Mouse (Mus musculus): Measurements from ENCODE around the gene Riok1. TPM values are rescaled to one million over a fixed set of nuclear protein-coding genes. Genes with fewer than 3 reads are reported as not detected.

The Riok1 gene
- polyA plus RNA-seq, 1 experiment from 2014 or later = 15.7 TPM

DNA sequence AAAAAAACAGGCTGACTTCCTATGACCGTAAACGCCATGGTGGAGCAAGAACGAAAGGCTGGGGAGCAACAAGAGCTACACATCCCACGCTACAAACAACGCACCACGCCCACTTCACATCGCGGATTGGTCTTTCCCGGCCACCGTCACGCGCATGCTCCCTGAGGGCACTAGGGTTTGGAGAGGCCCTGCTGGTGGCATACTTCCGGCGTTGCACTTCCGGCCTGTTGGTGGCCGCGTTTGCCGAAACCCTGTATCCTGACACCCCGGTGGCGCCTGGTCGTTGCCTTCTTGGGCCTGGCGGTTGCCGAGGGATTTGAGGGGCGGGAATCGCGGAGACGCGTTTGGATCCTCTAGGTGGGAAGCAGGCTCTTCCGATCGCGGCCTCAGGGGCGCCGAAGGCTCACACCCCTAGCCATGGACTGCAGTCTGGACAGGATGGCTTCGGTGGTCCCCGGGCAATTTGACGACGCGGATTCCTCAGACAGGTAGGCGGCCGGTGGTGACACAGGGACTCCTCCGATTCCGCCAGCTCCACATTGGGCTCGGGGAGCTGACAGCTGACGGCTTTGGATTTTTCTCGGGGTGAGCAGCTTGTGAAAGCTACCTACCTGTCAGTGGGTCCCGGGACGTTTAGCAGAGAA is 371 bp downstream of the Riok1 start, which contains the start of gene Cage1:
TSS of gene Cage1 (minus strand) at position 26 of the 644 bp plus-strand sequence.
- H3K9ac ChIP-seq (ENCODE audit: low read depth, low read length) = peak within 1 kb of the TSS; percentile 94
- WGBS = under 1% methylated on average over 47 of the region's 47 CpGs
- 0 out of 2 replicates have a peak, but pooled peaks cover 2% of the 10 kb centered on the region for H3K4me1 ChIP-seq (replicated peaks; ENCODE audit: control insufficient read depth, insufficient read depth, low read length)
- H3K4me3 ChIP-seq (ENCODE audit: low read depth, low read length) = peak within 1 kb of the TSS; percentile 85
- no peaks in the 10 kb centered on the region for H3K9me3 ChIP-seq (ENCODE audit: control insufficient read depth)
- TF ChIP-seq CTCF (IDR thresholded peaks at IDR 0.05; ENCODE audit: low read depth) = peak; percentile 54
- no peaks in the 10 kb centered on the region for H3K27me3 ChIP-seq (replicated peaks; ENCODE audit: control insufficient read depth, insufficient read depth, low read length)
- peak within 1 kb of the TSS; percentile 73 for H3K4me2 ChIP-seq (replicated peaks; ENCODE audit: low read depth)
- H3K36me3 ChIP-seq (ENCODE audit: control insufficient read depth, insufficient read depth) = peaks cover 24% of the 10 kb centered on the region
- peak within 1 kb of the TSS; percentile 74 for H3K27ac ChIP-seq (ENCODE audit: low read depth, low read length)
- peak; percentile 95 for ATAC-seq

DNA sequence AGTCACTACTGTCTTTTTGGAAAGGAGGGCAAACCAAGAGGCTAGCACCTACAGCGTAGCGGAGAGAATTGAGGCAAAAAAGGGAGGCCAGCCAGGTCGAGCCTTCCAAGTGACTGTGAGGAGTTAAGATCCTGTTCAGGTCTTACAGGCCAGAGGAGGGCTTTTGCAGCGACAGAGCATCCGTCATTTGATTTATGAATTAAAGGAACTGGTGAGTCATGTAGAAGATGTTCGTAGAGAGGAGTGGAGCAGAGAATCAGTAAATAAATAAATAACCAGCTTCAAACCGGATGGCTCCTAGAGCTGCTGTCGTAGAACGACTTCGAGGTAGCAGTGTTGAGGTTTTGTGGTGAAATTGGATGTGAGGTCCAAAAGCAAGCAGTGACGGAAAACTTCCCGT is 1.0 kb downstream of the Riok1 start:
- Histone ChIP-seq H3K36me3 (ENCODE audit: control insufficient read depth, insufficient read depth) (peaks cover 29% of the 10 kb centered on the region), H3K4me2 (replicated peaks; ENCODE audit: low read depth) (peak overlapping the region; percentile 73), H3K9ac (ENCODE audit: low read depth, low read length) (peak overlapping the region; percentile 94), H3K27ac (ENCODE audit: low read depth, low read length) (no peak overlapping the region), H3K9me3 (ENCODE audit: control insufficient read depth) (no peaks in the 10 kb centered on the region), H3K4me1 (replicated peaks; ENCODE audit: control insufficient read depth, insufficient read depth, low read length) (0 out of 2 replicates have a peak, but pooled peaks cover 2% of the 10 kb centered on the region), H3K4me3 (ENCODE audit: low read depth, low read length) (peak overlapping the region; percentile 85), H3K27me3 (replicated peaks; ENCODE audit: control insufficient read depth, insufficient read depth, low read length) (no peaks in the 10 kb centered on the region)
- no peak for ATAC-seq
- WGBS = 31% methylated on average over 12 of the region's 12 CpGs
- TF ChIP-seq CTCF (IDR thresholded peaks at IDR 0.05; ENCODE audit: low read depth) = no peak

DNA sequence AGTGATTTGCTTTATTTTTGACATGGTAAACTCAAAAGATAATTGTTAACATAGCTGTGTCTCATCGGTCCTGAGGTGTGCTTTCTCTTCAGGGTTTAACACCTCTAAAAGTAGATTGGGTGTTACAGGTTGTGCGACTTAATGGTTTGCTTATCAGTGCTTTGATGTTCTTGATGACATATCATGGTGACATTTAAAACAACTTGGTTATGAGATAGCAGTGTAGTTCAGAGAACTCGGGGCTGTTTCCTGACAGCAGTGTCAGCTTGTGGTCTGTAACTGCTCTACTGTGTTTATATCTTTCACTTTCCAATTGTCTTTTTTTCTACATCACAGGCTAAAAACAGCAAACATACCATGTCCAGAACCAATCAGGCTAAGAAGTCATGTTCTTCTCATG is 13.1 kb downstream of the Riok1 start:
- no peak for ATAC-seq
- H3K27me3 ChIP-seq (replicated peaks; ENCODE audit: control insufficient read depth, insufficient read depth, low read length) = no peaks in the 10 kb centered on the region
- H3K27ac ChIP-seq (ENCODE audit: low read depth, low read length) = no peak overlapping the region
- H3K36me3 ChIP-seq (ENCODE audit: control insufficient read depth, insufficient read depth) = peaks cover 85% of the 10 kb centered on the region
- H3K9me3 ChIP-seq (ENCODE audit: control insufficient read depth) = no peaks in the 10 kb centered on the region
- no peak for TF ChIP-seq CTCF (IDR thresholded peaks at IDR 0.05; ENCODE audit: low read depth)
- WGBS = 69% methylated on average over 3 of the region's 3 CpGs
- H3K4me3 ChIP-seq (ENCODE audit: low read depth, low read length) = no peak overlapping the region
- H3K9ac ChIP-seq (ENCODE audit: low read depth, low read length) = no peak overlapping the region
- no peaks in the 10 kb centered on the region for H3K4me1 ChIP-seq (replicated peaks; ENCODE audit: control insufficient read depth, insufficient read depth, low read length)
- H3K4me2 ChIP-seq (replicated peaks; ENCODE audit: low read depth) = no peak overlapping the region

- Histone ChIP-seq H3K4me1 (replicated peaks; ENCODE audit: control insufficient read depth, insufficient read depth, low read length) (no peaks in the 10 kb centered on the region), H3K4me2 (replicated peaks; ENCODE audit: low read depth) (no peak overlapping the region), H3K27me3 (replicated peaks; ENCODE audit: control insufficient read depth, insufficient read depth, low read length) (no peaks in the 10 kb centered on the region), H3K9ac (ENCODE audit: low read depth, low read length) (no peak overlapping the region), H3K4me3 (ENCODE audit: low read depth, low read length) (no peak overlapping the region), H3K9me3 (ENCODE audit: control insufficient read depth) (no peaks in the 10 kb centered on the region), H3K27ac (ENCODE audit: low read depth, low read length) (no peak overlapping the region), H3K36me3 (ENCODE audit: control insufficient read depth, insufficient read depth) (peaks cover 47% of the 10 kb centered on the region)
- no peak for ATAC-seq
- no peak for TF ChIP-seq CTCF (IDR thresholded peaks at IDR 0.05; ENCODE audit: low read depth)
- WGBS = 88% methylated on average over 11 of the region's 11 CpGs
Observed at GRCm38 (mm10) chr13:38062678-38063077, 25.9 kb downstream of the Riok1 start.

GRCm38 (mm10) chr13:38064854-38065663 is 28.3 kb downstream of the Riok1 start:
- Histone ChIP-seq H3K4me1 (replicated peaks; ENCODE audit: control insufficient read depth, insufficient read depth, low read length) (no peaks in the 10 kb centered on the region), H3K9ac (ENCODE audit: low read depth, low read length) (no peak overlapping the region), H3K27ac (ENCODE audit: low read depth, low read length) (no peak overlapping the region), H3K4me2 (replicated peaks; ENCODE audit: low read depth) (no peak overlapping the region), H3K4me3 (ENCODE audit: low read depth, low read length) (no peak overlapping the region), H3K27me3 (replicated peaks; ENCODE audit: control insufficient read depth, insufficient read depth, low read length) (no peaks in the 10 kb centered on the region), H3K36me3 (ENCODE audit: control insufficient read depth, insufficient read depth) (peaks cover 26% of the 10 kb centered on the region; the same call in 1 of the 2 replicates), H3K9me3 (ENCODE audit: control insufficient read depth) (no peaks in the 10 kb centered on the region)
- 66% methylated on average over 11 of the region's 11 CpGs for WGBS
- peak; percentile 78 for ATAC-seq
- TF ChIP-seq CTCF (IDR thresholded peaks at IDR 0.05; ENCODE audit: low read depth) = peak; percentile 95

- Histone ChIP-seq H3K4me3 (ENCODE audit: low read depth, low read length) (no peak overlapping the region), H3K9me3 (ENCODE audit: control insufficient read depth) (no peaks in the 10 kb centered on the region), H3K4me2 (replicated peaks; ENCODE audit: low read depth) (no peak overlapping the region), H3K27ac (ENCODE audit: low read depth, low read length) (no peak overlapping the region), H3K9ac (ENCODE audit: low read depth, low read length) (no peak overlapping the region), H3K4me1 (replicated peaks; ENCODE audit: control insufficient read depth, insufficient read depth, low read length) (no peaks in the 10 kb centered on the region), H3K27me3 (replicated peaks; ENCODE audit: control insufficient read depth, insufficient read depth, low read length) (no peaks in the 10 kb centered on the region), H3K36me3 (ENCODE audit: control insufficient read depth, insufficient read depth) (no peaks in the 10 kb centered on the region)
- 62% methylated on average over 4 of the region's 4 CpGs for WGBS
- no peak for TF ChIP-seq CTCF (IDR thresholded peaks at IDR 0.05; ENCODE audit: low read depth)
- ATAC-seq = no peak
Observed at GRCm38 (mm10) chr13:38070945-38071344, 34.1 kb downstream of the Riok1 start.
